Mouse (Mus musculus): ENCODE measurements at regions not wholly inside any gene's neighbourhood (a gene's known extent, or its start where the extent isn't known, plus 50 kb on each side); places are given as distances from the start of the nearest gene placed in this dataset.

- TF ChIP-seq CTCF (IDR thresholded peaks at IDR 0.05; ENCODE audit: low read depth, low read length) (no peak), POLR2A (IDR thresholded peaks at IDR 0.05; ENCODE audit: borderline replicate concordance, low read depth, low read length) (no peak)
- H3K27ac ChIP-seq (ENCODE audit: insufficient read depth, low read depth, low read length), result no peak overlapping the region
- no peak overlapping the region for H3K4me3 ChIP-seq (ENCODE audit: insufficient read depth, low read length)
- peaks cover 6% of the 10 kb centered on the region for H3K4me1 ChIP-seq (ENCODE audit: control insufficient read depth, insufficient read depth, low read length)
Observed at GRCm38 (mm10) chr13:31317066-31317465, 238.9 kb upstream of the Foxq1 start.

GRCm38 (mm10) chr13:31318008-31318407, 237.9 kb upstream of the Foxq1 start:
- Histone ChIP-seq H3K4me1 (ENCODE audit: control insufficient read depth, insufficient read depth, low read length) (peaks cover 3% of the 10 kb centered on the region), H3K4me3 (ENCODE audit: insufficient read depth, low read length) (no peak overlapping the region), H3K27ac (ENCODE audit: insufficient read depth, low read depth, low read length) (no peak overlapping the region)
- TF ChIP-seq CTCF (IDR thresholded peaks at IDR 0.05; ENCODE audit: low read depth, low read length) (no peak), POLR2A (IDR thresholded peaks at IDR 0.05; ENCODE audit: borderline replicate concordance, low read depth, low read length) (no peak)

- H3K4me3 ChIP-seq (ENCODE audit: insufficient read depth, low read length), result no peak overlapping the region
- TF ChIP-seq CTCF (IDR thresholded peaks at IDR 0.05; ENCODE audit: low read depth, low read length), result no peak
- no peak for TF ChIP-seq POLR2A (IDR thresholded peaks at IDR 0.05; ENCODE audit: borderline replicate concordance, low read depth, low read length)
- no peak overlapping the region for H3K27ac ChIP-seq (ENCODE audit: insufficient read depth, low read depth, low read length)
- H3K4me1 ChIP-seq (ENCODE audit: control insufficient read depth, insufficient read depth, low read length), result no peaks in the 10 kb centered on the region
Observed at GRCm38 (mm10) chr13:31321411-31321810, 234.5 kb upstream of the Foxq1 start.

GRCm38 (mm10) chr13:31326269-31326851, 229.6 kb upstream of the Foxq1 start:
- no peak overlapping the region for H3K27ac ChIP-seq (ENCODE audit: insufficient read depth, low read depth, low read length)
- no peak for TF ChIP-seq CTCF (IDR thresholded peaks at IDR 0.05; ENCODE audit: low read depth, low read length)
- no peak for TF ChIP-seq POLR2A (IDR thresholded peaks at IDR 0.05; ENCODE audit: borderline replicate concordance, low read depth, low read length)
- no peak overlapping the region for H3K4me3 ChIP-seq (ENCODE audit: insufficient read depth, low read length)
- no peaks in the 10 kb centered on the region for H3K4me1 ChIP-seq (ENCODE audit: control insufficient read depth, insufficient read depth, low read length)

- H3K4me1 ChIP-seq (ENCODE audit: control insufficient read depth, insufficient read depth, low read length), result no peaks in the 10 kb centered on the region
- TF ChIP-seq POLR2A (IDR thresholded peaks at IDR 0.05; ENCODE audit: borderline replicate concordance, low read depth, low read length), result no peak
- H3K27ac ChIP-seq (ENCODE audit: insufficient read depth, low read depth, low read length), result no peak overlapping the region
- no peak overlapping the region for H3K4me3 ChIP-seq (ENCODE audit: insufficient read depth, low read length)
Observed at GRCm38 (mm10) chr13:31327511-31327951, 228.4 kb upstream of the Foxq1 start.

GRCm38 (mm10) chr13:31328756-31329155, 227.2 kb upstream of the Foxq1 start:
- Histone ChIP-seq H3K4me1 (ENCODE audit: control insufficient read depth, insufficient read depth, low read length) (no peaks in the 10 kb centered on the region), H3K4me3 (ENCODE audit: insufficient read depth, low read length) (no peak overlapping the region), H3K27ac (ENCODE audit: insufficient read depth, low read depth, low read length) (no peak overlapping the region)
- TF ChIP-seq POLR2A (IDR thresholded peaks at IDR 0.05; ENCODE audit: borderline replicate concordance, low read depth, low read length) (no peak), CTCF (IDR thresholded peaks at IDR 0.05; ENCODE audit: low read depth, low read length) (no peak)

- TF ChIP-seq POLR2A (IDR thresholded peaks at IDR 0.05; ENCODE audit: borderline replicate concordance, low read depth, low read length), result no peak
- TF ChIP-seq CTCF (IDR thresholded peaks at IDR 0.05; ENCODE audit: low read depth, low read length), result no peak
- Histone ChIP-seq H3K4me1 (ENCODE audit: control insufficient read depth, insufficient read depth, low read length) (no peaks in the 10 kb centered on the region), H3K4me3 (ENCODE audit: insufficient read depth, low read length) (no peak overlapping the region), H3K27ac (ENCODE audit: insufficient read depth, low read depth, low read length) (no peak overlapping the region)
Observed at GRCm38 (mm10) chr13:31330731-31331130, 225.2 kb upstream of the Foxq1 start.

GRCm38 (mm10) chr13:31334981-31335380, 221.0 kb upstream of the Foxq1 start:
- Histone ChIP-seq H3K27ac (ENCODE audit: insufficient read depth, low read depth, low read length) (no peak overlapping the region), H3K4me3 (ENCODE audit: insufficient read depth, low read length) (no peak overlapping the region), H3K4me1 (ENCODE audit: control insufficient read depth, insufficient read depth, low read length) (no peaks in the 10 kb centered on the region)
- TF ChIP-seq POLR2A (IDR thresholded peaks at IDR 0.05; ENCODE audit: borderline replicate concordance, low read depth, low read length) (no peak), CTCF (IDR thresholded peaks at IDR 0.05; ENCODE audit: low read depth, low read length) (no peak)

GRCm38 (mm10) chr13:31337631-31338030, 218.3 kb upstream of the Foxq1 start:
- H3K4me1 ChIP-seq (ENCODE audit: control insufficient read depth, insufficient read depth, low read length), result no peaks in the 10 kb centered on the region
- no peak overlapping the region for H3K27ac ChIP-seq (ENCODE audit: insufficient read depth, low read depth, low read length)
- H3K4me3 ChIP-seq (ENCODE audit: insufficient read depth, low read length), result no peak overlapping the region
- TF ChIP-seq POLR2A (IDR thresholded peaks at IDR 0.05; ENCODE audit: borderline replicate concordance, low read depth, low read length), result no peak
- TF ChIP-seq CTCF (IDR thresholded peaks at IDR 0.05; ENCODE audit: low read depth, low read length), result no peak

GRCm38 (mm10) chr13:31339386-31339785, 216.5 kb upstream of the Foxq1 start:
- TF ChIP-seq CTCF (IDR thresholded peaks at IDR 0.05; ENCODE audit: low read depth, low read length), result no peak
- Histone ChIP-seq H3K4me3 (ENCODE audit: insufficient read depth, low read length) (no peak overlapping the region), H3K4me1 (ENCODE audit: control insufficient read depth, insufficient read depth, low read length) (no peaks in the 10 kb centered on the region), H3K27ac (ENCODE audit: insufficient read depth, low read depth, low read length) (no peak overlapping the region)

GRCm38 (mm10) chr13:31339901-31340300, 216.0 kb upstream of the Foxq1 start:
- Histone ChIP-seq H3K27ac (ENCODE audit: insufficient read depth, low read depth, low read length) (no peak overlapping the region), H3K4me3 (ENCODE audit: insufficient read depth, low read length) (no peak overlapping the region), H3K4me1 (ENCODE audit: control insufficient read depth, insufficient read depth, low read length) (no peaks in the 10 kb centered on the region)
- no peak for TF ChIP-seq POLR2A (IDR thresholded peaks at IDR 0.05; ENCODE audit: borderline replicate concordance, low read depth, low read length)
- no peak for TF ChIP-seq CTCF (IDR thresholded peaks at IDR 0.05; ENCODE audit: low read depth, low read length)

All from bone marrow macrophage, adult 2 months (primary cell).